Mouse (Mus musculus) lung, postnatal 0 days (tissue): ENCODE data around the gene Scd4. TPM values are rescaled to one million over a fixed set of nuclear protein-coding genes. Genes with fewer than 3 reads are reported as not detected.
A peak's percentile ranks its signal among the peaks of the same experiment; 100 is the strongest.

Source experiments
- ATAC-seq: fragments of 200-750 bp; cut with Nextera tagmentation; 2 replicates; pipeline ENCODE4 v1.8.0; 2017; ENCODE audit warnings: moderate library complexity
- DNase-seq: peaks from one replicate; pipeline ENCODE4 v3.0.0-alpha.2; 2016; ENCODE audit warnings: low spot score
- H3K27ac ChIP-seq: fragments of 300-500 bp; sonication (generic); 2 replicates; pipeline ENCODE4 v1.5.1; 2014; ENCODE audit warnings: antibody characterized with exemption, mild to moderate bottlenecking, low read length, mixed read lengths
- H3K27me3 ChIP-seq: fragments of 300-500 bp; sonication (generic); replicated peaks from 2 replicates; pipeline ENCODE4 v1.6.1; 2014; ENCODE audit warnings: low read length, mixed read lengths; ENCODE audit not compliant: insufficient read depth
- H3K36me3 ChIP-seq: fragments of 300-500 bp; sonication (generic); 2 replicates; pipeline ENCODE4 v1.6.1; 2014; ENCODE audit warnings: low read length, mixed read lengths; ENCODE audit not compliant: insufficient read depth
- H3K4me1 ChIP-seq: fragments of 300-500 bp; sonication (generic); 2 replicates; pipeline ENCODE4 v1.6.1; 2014; ENCODE audit warnings: antibody characterized with exemption, low read depth, low read length, mixed read lengths; ENCODE audit not compliant: insufficient read depth
- H3K4me2 ChIP-seq: fragments of 300-500 bp; sonication (generic); replicated peaks from 2 replicates; pipeline ENCODE4 v1.6.1; 2014; ENCODE audit warnings: low read depth, mild to moderate bottlenecking, low read length, moderate library complexity, mixed read lengths
- H3K4me3 ChIP-seq: fragments of 300-500 bp; sonication (generic); 2 replicates; pipeline ENCODE4 v1.5.1; 2014; ENCODE audit warnings: low read depth, low read length
- H3K9ac ChIP-seq: fragments of 300-500 bp; sonication (generic); replicated peaks from 2 replicates; pipeline ENCODE4 v1.6.1; 2014; ENCODE audit warnings: low read depth, mild to moderate bottlenecking
- H3K9me3 ChIP-seq: fragments of 300-500 bp; sonication (generic); 2 replicates; pipeline ENCODE4 v1.6.1; 2016; ENCODE audit warnings: low read length, mixed read lengths
- CTCF ChIP-seq: IDR thresholded peaks from 2 replicates; pipeline ENCODE4 v1.5.1; 2016; ENCODE audit warnings: antibody characterized with exemption, mild to moderate bottlenecking
- EP300 ChIP-seq: IDR thresholded peaks from 2 replicates; pipeline ENCODE4 v1.6.1; 2016; ENCODE audit warnings: antibody characterized with exemption, mild to moderate bottlenecking, control low read depth
- WGBS: fragments of 180-500 bp; shearing (Covaris S2); extraction: QIAGEN DNeasy Blood & Tissue Kit; methylation state at CpG from one replicate; pipeline ENCODE4 v1.1.7; 2014; 5-methylcytosine and 5-hydroxymethylcytosine counted together
- polyA plus RNA-seq: library from polyadenylated mRNA; unstranded; fragments of >200 nt; fragmentation: Nextera tagmentation; extraction: Ambion mirVana; gene quantifications from 2 replicates; pipeline ENCODE4 v1.2.1, GENCODE M21; 2015

Gene Scd4
- 0.53 and 0.60 TPM in 2 replicates for polyA plus RNA-seq

- WGBS: 74% methylated on average over 10 of the region's 10 CpGs
- Histone ChIP-seq H3K27me3 (no peaks in the 10 kb centered on the region), H3K4me1 (no peaks in the 10 kb centered on the region), H3K4me2 (no peak within 1 kb of the TSS), H3K36me3 (no peaks in the 10 kb centered on the region), H3K27ac (no peak within 1 kb of the TSS), H3K9ac (no peak within 1 kb of the TSS), H3K9me3 (no peaks in the 10 kb centered on the region), H3K4me3 (no peak within 1 kb of the TSS)
- TF ChIP-seq EP300: no peak
- TF ChIP-seq CTCF: no peak
- ATAC-seq: no peak
- no peak for DNase-seq
These were observed at the start of gene Scd4 for GRCm38 (mm10) chr19:44332833-44333623. Gene Scd4, plus strand, starts transcription at chr19:44333092.

GRCm38 (mm10) chr19:44283157-44284024 lies 49.5 kb upstream of the Scd4 start:
- peaks cover 46% of the 10 kb centered on the region for H3K4me1 ChIP-seq
- no peaks in the 10 kb centered on the region for H3K36me3 ChIP-seq
- peak overlapping the region; percentile 82 for H3K4me2 ChIP-seq
- WGBS: 26% methylated on average over 15 of the region's 15 CpGs
- peak overlapping the region; percentile 97 for H3K27ac ChIP-seq
- H3K4me3 ChIP-seq: peak overlapping the region; percentile 31; the same call in 1 of the 2 replicates
- ATAC-seq (no peak), DNase-seq (peak; percentile 66)
- H3K9ac ChIP-seq: 0 out of 2 replicates have a peak overlapping the region, but pooled peaks have one; percentile 1
- H3K9me3 ChIP-seq: no peaks in the 10 kb centered on the region
- TF ChIP-seq EP300: no peak
- no peak for TF ChIP-seq CTCF
- H3K27me3 ChIP-seq: no peaks in the 10 kb centered on the region

GRCm38 (mm10) chr19:44284025-44284695 lies 48.7 kb upstream of the Scd4 start:
- under 1% methylated on average over 37 of the region's 38 CpGs for WGBS
- Histone ChIP-seq H3K4me2 (peak overlapping the region; percentile 82), H3K9ac (peak overlapping the region; percentile 50; the same call in 1 of the 2 replicates), H3K4me1 (peaks cover 46% of the 10 kb centered on the region), H3K36me3 (no peaks in the 10 kb centered on the region), H3K27me3 (no peaks in the 10 kb centered on the region), H3K4me3 (peak overlapping the region; percentile 31), H3K27ac (peak overlapping the region; percentile 97), H3K9me3 (no peaks in the 10 kb centered on the region)
- peak; percentile 98 for DNase-seq
- peak; percentile 94 for ATAC-seq
- no peak for TF ChIP-seq CTCF
- TF ChIP-seq EP300: no peak; the same call in 1 of the 2 replicates

- 3% methylated on average over 11 of the region's 11 CpGs for WGBS
These were observed 48.2 kb upstream of the Scd4 start for GRCm38 (mm10) chr19:44284723-44285122.

GRCm38 (mm10) chr19:44285554-44285953 lies 47.3 kb upstream of the Scd4 start:
- ATAC-seq (no peak), DNase-seq (no peak)
- no peak for TF ChIP-seq CTCF
- no peak for TF ChIP-seq EP300
- H3K27me3 ChIP-seq: no peaks in the 10 kb centered on the region
- no peaks in the 10 kb centered on the region for H3K9me3 ChIP-seq
- H3K9ac ChIP-seq: no peak overlapping the region
- H3K36me3 ChIP-seq: no peaks in the 10 kb centered on the region
- H3K27ac ChIP-seq: peak overlapping the region; percentile 97
- peaks cover 45% of the 10 kb centered on the region for H3K4me1 ChIP-seq
- 86% methylated on average over 8 of the region's 8 CpGs for WGBS
- H3K4me3 ChIP-seq: no peak overlapping the region
- H3K4me2 ChIP-seq: no peak overlapping the region

More at GRCm38 (mm10) chr19:44284723-44285122, 48.2 kb upstream of the Scd4 start:
- peak; percentile 96 for TF ChIP-seq EP300
- no peak for TF ChIP-seq CTCF
- peak overlapping the region; percentile 82 for H3K4me2 ChIP-seq
- H3K27me3 ChIP-seq: no peaks in the 10 kb centered on the region
- peak overlapping the region; percentile 31 for H3K4me3 ChIP-seq
- ATAC-seq: peak; percentile 61
- peak overlapping the region; percentile 50; the same call in 1 of the 2 replicates for H3K9ac ChIP-seq
- peak; percentile 90 for DNase-seq
- no peaks in the 10 kb centered on the region for H3K9me3 ChIP-seq
- H3K36me3 ChIP-seq: no peaks in the 10 kb centered on the region
- peaks cover 46% of the 10 kb centered on the region for H3K4me1 ChIP-seq
- H3K27ac ChIP-seq: peak overlapping the region; percentile 97
